Mouse (Mus musculus) kidney, adult 8-10 months (tissue): Measurements from ENCODE around the gene Aldh3b3.

ENCODE experiments used
- DNase-seq, 2 experiments: peaks; one replicate each; pipeline ENCODE4 v3.0.0; 2022

The Aldh3b3 gene

DNA sequence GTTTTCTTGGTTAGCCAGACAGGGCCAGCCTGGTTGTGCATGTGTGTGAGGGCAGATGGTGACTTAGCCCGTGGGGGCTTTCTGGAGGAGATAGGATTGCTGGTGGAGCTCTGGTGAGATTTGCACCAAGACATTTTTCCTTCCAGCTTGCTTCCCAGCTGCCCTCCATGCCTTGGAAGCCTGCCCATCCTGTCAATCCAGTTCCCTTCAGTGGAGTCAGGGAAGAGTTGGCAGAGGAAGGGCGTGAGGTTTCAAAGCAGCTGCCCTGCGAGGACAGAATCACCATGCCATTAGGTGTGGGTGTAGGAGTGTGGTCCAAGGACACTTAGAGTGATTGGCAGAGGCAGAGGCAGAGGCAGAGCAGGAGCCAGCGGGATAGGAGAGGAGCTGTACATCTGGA lies at the start of gene Aldh3b3:
Gene Aldh3b3 (plus strand): TSS at position 176 of the 400 bp plus-strand sequence.
- DNase-seq = peak in 1 of 2 experiments; percentile 41

DNA sequence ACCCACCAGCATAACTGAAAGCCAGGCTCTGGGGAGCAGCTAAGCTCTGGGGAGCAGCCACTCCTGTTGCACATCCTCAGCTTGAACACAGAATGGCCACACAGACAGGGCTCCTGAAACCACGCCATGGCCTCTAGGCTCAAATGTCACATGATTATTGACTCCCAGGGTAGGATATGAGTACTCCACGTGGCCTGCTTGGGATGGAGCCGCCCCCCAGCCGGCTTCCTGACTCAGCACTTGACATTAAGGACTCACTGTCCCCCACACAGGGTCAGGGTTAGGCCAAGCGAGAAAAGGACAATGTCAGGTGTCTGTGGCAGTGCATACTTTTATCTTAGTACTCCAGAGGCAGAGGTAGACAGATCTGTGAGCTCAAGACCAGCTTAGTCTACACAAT lies 48.2 kb upstream of the Aldh3b3 start:
- peak in 1 of 2 experiments; percentile 41 for DNase-seq

DNA sequence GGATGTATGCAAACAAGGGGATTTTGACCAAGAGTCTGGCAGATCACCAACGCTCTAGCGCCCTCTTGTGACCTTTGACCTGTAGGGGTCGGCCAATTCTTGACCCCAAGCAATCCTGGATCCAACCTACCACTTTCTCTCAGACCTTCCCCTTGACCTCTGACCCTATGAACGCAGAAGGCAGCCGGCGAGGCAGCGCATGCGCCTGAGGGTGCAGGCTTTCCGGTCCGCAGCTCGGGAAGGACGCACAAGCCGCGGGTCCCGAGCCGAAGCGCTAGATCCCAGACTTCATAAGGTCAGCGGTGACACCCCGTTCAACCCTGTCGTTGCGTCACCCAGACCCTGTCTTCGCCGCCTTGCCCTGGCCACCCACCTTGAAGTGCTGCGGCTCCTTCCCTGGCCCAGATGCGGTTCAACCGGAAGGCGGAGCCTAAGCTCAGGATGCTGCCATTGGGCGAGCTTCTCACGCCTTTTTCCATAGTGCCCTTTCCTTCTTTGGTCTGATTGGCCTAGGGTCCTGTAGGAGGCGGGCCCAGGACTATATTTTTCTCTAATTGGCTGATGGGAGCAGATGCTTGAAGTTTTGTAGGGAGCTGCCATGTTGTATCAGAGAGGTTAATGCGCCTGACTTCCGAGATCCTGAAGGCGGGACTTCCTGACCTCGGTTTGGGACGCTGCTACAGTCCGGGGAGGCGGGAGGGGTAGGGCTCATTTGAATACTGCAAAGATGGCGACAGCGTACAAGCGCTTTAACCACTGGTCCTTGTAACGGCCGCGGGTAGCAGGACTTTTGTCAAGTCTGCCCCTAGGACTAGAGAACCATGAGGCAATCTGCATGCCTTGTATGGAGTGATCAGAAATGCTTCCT lies 45.9 kb upstream of the Aldh3b3 start, which contains the start of gene Ndufs8:
Gene Ndufs8 (minus strand): TSS at position 438 of the 868 bp plus-strand sequence.
- peak; percentile 95 to 99 for DNase-seq

DNA sequence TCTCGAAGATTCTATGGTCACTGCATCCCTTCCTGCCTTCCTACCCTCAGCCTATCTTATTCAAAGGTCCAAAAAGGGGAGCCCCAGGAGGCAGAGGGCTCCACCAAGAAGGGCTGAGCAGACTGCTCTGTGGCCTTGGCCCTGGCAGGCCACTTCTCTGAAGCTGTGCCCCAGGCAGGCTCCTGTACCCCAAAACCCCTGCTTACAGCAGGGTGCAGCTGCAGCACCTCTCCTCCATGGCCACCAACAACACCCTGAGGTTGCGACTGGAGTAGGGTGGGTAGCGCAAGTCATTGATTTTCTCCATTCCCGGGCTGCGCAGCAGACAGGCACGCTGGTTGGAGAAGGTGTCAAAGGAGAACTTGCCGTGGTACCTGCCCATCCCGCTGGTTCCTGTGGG lies 44.8 kb upstream of the Aldh3b3 start:
- DNase-seq = no peak

DNA sequence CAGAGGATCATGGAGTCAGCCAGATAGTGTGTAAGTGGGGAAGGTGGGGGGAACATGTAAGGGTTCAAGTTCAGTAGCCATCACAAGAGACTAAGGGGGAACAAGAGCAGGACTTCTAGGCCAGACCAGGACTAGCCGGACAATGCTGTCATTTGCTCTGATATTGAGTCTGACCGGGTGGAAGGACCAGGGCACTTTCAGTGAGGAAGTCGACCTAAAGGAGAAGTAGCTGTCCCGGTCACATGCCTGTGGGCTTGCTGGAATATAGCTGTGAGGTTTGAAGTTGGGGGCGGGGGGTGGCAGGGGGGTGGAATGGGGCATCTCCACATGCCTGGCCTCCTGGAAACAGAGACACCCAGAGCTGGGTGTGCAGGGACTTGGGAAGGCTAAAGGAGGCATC lies 43.9 kb upstream of the Aldh3b3 start:
- DNase-seq = no peak

DNA sequence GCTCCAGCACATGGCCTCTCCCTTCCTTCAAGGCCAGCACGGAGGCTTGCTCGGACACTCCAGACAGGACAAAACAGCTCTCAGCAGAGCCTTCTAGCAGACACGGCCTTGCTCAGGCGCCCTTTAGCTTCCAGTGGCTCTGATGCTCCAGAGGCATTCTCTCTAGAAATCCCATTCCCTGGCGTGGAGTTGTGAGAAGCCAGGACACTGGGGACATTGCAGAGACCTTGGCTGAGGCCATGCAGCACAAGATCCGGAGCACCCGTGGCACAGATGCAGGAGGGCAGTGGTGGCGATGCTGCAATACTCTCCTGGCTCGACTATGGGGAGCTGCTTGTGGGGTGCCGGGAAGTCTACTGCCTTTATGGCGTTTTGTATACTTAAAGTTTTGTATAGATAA lies 41.7 kb upstream of the Aldh3b3 start:
- no peak for DNase-seq

DNA sequence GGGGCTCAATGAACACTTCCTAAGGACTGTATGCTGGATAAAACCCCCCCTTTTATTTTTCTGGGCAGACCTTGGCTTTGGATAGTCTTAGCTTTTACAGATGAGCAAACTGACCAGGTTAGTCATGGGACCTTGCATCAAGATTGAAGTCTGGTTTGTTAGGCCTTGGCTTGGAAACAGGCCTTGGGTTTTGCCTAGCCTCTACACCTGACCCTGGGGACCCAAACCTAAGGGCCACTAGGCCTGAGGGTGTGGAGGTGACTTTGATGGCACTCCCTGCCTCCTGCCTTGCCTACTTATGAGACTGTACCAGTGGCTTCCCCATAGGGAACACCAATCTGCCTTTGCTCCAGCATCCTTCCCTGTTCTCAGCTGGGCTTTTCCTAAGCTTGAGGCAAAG lies 38.5 kb upstream of the Aldh3b3 start:
- DNase-seq = no peak

DNA sequence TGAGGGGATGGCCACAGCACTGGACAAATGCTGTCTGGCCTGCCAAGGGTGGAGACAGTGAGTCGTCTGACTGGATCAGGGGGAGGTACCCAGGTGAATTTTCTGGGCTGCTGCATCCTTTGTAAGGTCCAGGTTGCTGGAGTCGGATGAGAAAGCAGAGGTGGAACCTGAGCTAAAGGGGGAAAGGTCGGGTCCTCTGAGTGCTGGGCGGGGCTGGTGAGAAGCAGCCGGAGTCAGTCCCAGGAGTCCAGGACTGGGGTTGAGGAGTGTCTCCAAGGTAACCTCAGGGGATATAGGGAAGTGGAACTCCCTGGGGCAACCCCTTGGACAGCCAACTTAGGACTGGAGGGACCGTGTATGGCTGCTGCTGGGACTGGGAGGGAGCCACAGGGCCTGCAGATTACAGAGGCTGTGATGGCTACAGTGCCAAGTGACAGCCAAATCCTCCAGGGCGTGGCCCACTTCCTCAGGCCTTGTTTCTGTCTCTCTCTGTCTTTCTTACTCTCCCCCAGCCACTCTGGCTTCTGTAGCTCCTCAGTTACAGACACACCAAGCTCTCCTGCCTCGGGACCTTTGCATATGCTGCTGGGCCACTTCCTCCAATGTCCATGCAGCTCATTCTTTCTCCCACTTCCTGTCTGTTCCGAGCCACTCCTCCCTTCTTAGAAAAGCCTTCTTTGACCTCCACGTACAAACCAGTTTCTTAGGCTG lies 35.6 kb upstream of the Aldh3b3 start:
- DNase-seq = no peak

DNA sequence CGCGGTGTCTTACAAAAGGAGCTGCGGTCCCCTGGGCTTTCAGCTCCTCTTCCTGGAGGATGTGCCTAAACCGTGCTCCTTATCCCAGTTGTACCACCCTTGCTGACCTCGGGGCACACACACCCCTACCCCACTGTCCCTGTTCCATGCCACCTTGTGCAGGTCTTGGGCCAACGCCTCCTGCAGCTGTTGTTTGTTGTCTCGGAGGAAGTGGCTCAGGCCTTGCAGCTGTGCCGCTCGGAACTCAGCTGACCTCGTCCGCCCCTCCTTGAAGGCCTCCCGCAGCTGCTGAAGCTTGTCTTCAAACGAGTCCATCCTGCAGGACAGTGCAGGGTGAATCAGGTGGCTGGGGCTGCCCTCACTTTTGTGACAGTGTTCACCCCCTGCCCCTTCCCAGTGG lies 34.9 kb upstream of the Aldh3b3 start:
- peak in 1 of 2 experiments; percentile 25 for DNase-seq

DNA sequence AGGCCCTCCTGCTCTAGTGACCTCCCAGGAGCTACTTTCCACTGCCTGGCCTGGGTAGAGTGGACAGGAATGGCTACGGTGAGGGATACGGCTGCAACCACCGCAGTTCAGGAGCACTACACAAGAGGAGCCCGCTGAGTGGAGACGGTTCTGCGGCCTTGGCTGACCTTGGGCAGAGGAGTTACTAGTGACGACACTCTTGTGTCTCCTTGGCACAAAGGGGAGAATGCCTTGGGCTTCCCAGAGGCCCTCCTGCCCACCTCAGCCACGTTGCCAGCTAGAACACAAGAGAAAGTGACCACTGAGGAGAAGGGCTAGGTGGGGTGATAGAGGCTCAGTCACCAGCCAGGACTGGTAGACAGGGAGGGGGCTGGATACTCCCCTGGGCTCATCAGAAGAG lies 34.3 kb upstream of the Aldh3b3 start:
- no peak for DNase-seq

DNA sequence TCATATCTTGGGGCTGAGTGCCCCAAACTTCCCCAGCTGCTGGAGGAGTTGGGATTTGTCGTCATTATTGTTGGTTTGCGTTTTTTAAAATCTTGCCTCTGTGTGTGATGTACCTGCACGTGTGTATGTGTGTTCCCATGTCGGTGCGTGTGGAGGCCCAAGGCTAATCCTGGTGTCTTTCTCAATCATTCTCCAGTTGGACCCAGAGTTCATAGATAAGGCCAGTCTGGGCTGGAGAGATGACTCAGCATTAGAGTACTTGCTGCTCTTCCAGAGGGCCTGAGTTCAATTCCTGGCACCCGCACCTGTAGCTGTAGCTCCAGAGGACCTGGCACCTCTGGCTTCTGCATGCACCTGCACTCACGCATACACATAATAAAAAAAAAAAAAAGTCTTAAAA lies 33.6 kb upstream of the Aldh3b3 start:
- DNase-seq = no peak

DNA sequence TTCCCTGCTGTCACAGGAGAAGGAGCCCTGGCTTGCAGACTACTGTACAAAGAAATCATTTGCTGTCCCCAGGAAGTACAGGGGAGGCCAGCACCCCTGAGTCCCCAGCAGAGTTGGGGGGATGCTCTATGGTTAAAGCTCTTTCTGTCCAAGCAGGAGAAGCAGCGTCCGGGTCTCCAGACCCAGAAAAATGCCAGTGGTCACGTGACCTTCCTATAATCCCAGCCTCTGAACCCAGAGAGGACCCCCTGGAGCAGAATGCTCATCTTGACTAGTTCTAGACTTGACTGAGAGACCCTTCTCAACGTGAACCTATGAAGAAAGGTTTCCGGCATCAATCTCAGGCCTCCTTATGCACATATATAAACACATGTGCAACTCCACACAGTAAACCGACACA lies 32.6 kb upstream of the Aldh3b3 start:
- no peak for DNase-seq

DNA sequence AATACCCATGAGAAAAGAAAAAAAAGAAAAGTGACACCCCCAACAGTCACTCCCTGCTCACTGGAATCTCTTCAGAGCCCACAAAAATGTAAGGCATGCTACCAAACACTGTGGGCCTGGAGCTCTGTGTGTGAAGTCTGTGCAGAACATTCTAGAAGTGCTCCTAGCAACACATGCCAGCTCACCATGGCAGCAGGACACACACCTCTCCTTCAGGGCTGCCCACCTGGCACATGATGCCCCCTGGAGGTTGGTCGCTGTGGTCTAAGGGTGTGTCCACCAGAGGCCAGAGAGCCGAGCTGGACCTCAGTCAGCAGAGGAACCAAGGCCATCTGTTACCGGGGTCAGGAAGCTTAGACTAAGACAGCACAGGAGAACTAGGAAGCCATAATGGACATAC lies 32.2 kb upstream of the Aldh3b3 start:
- no peak for DNase-seq

DNA sequence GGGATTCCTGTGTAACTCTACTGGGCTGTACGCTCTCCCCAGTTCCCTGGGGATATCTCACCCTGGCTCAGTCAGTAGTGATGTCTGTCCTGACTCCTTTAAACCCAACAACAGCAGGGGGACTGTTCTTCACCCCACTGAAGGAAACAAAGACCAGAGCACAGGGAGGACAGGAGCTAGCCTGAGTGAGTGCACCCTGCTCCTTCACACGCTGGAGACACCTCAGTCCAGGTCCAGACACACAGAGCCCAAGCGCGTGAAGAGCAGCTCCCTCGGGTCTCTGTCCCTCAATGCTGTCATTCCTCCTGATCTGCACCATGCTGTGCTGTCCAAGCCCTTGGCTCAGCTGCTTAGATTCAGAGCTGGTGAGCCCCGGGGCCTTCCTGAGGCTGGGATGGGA lies 31.8 kb upstream of the Aldh3b3 start:
- DNase-seq = no peak

DNA sequence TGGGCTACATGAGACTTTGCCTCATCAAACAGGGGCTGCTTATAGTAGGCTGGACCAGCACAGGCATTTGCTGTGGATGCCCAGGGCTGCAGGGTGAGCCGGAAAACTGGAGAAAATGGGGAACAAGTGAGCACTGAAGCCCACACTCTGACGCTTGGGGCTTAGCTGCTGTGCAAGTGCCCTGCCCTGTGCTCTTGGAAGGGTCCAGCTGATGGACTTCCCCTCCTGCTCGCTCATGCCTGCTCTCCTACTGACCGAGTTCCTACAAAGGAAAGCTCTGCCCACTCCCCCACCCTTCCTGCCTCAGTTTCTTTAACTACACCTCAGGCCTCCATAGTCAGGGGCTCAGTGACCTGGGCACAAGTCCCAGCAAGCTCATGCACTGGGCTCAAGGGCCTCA lies 30.5 kb upstream of the Aldh3b3 start:
- DNase-seq = no peak

DNA sequence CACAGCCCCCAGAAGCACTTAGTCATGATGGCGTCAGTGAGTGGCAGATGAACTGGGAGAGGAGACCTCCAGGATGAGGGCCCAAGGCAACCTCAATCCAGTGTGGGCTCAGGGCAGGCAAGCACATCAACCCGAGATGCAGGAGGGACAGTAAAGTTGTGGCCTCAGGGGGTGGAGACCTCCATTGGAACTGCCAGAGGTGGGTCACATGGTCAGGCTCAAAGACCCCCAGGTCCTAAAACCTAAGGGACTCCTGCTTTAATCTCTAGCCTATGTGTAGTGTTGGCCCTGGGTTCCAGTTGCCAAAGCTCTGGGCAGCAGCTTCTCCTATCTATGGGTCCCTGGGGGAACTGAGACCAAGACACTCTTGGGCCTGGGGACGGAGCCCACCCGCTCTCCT lies 29.7 kb upstream of the Aldh3b3 start:
- DNase-seq = no peak

DNA sequence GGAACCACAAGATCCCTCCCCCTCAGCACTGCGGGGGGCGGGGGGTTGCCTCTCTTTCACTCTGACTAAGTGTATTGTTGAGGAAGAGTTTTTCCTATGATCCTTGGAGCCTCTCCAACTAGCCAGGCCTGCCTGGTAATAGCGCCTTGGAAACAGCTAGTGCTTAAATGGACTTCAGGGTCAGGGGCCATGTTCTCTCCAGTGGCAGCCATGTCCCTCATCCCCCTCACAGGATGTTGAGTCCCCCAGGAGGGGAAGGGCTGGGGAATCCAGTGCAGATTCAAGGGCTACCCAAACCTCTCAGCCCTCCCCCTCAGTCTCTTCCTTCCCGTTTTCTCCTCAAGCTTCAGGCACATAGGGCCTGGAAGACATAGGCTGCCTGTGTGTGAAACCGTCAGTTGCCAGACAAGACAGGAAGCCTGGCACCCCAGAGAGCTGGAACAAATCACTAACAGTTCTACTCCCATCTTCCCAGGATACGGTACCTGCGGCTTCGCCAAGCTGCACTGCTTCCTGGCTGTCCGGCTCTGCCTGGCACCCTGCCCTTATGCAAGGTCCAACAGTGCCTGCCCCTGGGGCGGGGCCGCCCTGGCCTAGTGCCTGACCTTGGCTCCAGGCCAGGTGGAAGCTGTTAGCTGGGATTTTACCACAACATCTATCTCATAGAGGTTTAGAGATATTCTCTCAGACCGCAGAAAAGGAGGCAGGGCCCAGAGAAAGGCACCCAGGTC lies 29.1 kb upstream of the Aldh3b3 start, which contains the start of gene Aldh3b1:
Gene Aldh3b1 (minus strand): TSS at position 598 of the 731 bp plus-strand sequence.
- peak; percentile 92 to 96 for DNase-seq

DNA sequence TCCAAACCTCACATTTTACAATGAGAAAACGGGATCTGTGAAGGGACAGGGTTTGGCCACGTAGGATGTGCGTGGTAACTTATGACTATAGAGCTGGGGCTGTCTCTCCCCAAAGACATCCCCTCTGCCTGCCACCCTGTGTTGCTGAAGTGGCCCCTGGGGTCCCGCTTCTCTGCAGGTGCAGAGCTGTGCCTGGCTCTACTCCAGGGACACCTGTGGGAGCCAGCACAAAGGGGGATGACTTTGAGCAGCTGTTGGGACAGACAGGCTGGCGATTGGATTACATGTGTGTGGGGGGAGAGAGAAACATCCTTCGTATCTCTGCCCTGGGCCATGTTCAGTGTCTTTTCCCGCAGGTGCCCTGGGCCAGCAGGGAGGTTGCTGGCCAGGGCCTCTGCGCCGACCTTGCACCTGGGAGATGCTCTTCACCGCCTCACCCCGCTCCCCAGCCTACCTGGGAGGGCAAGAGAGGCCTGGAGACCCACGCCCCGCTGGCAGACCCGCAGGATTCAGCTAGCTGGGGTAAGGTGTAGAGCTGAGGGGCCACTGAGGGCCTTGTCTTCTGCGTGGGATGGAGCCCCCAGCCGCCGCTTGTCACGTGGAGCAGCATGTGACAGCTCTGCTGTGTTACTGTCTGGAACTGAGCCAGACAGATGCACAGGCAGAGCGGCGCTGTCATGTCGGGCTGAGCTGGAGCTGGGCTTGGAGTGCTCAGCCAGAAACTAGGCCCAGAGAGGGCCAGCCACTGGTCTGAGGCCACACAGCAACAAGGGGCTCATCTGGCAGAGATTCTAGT lies 28.0 kb upstream of the Aldh3b3 start:
- no peak for DNase-seq

DNA sequence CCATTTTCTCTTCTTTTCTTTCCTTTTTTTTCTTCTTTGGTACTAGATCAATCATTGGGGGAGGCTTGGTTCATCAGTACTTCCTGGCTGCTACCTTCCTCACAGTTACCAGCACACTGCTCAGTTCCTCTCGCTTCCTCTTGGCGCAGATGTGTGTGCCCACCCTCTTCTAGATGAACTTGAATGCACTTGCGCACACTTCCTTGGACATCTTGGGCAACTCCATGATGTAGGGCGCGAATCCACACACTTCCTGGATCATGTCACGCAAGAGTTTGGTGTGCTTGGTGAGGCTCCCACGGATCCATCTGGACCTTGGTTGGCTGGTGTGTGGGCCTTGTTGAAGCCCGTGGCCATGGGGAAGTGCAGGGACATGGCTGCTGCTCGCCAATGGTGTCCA lies 26.7 kb upstream of the Aldh3b3 start:
- no peak for DNase-seq

DNA sequence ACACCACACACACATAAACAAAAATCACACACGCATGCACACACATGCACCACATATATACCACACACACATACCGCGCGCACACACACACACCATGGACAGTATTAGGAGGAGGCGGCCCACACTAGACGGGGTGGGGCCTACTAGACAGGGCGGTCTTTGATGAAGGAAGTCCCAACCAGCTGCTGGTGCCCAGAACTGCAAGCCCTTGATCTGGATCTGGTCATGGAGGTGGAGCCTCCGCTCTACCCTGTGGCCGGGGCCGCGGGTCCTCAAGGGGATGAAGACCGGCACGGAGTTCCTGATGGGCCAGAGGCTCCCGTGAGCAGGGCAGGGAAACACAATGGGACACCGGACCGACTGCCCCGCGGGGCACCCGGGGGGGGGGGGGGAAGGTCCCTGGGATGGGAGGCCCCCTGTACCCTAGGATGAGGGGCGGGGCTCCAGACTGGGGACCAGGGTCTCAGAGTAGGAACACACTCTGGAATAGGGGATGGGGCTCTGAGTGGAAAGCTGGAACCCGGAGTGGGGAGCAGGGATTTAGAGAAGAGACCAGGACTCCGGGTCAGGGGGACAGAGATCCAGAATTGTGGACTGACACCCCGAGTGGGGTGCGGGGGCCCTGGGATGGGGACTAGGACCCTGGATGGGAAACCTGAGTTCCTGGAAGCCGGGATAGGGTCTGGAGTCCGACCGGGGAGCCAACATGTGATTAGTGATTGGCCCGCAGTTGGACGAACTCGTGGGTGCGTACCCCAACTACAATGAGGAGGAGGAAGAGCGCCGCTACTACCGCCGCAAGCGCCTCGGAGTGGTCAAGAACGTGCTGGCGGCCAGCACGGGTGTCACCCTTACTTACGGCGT lies 23.2 kb upstream of the Aldh3b3 start, which contains the start of gene Unc93b1:
Gene Unc93b1 (plus strand): TSS at position 155 of the 864 bp plus-strand sequence.
- peak; percentile 65 to 68 for DNase-seq
